Mouse (Mus musculus) CH12.LX (cell line): ENCODE measurements at regions not wholly inside any gene's neighbourhood (a gene's known extent, or its start where the extent isn't known, plus 50 kb on each side); places are given as distances from the start of the nearest gene placed in this dataset.

Experiments used
- DNase-seq: peaks from one replicate; pipeline ENCODE4 v3.0.0-alpha.2; 2013; ENCODE audit errors: extremely low read depth
- H3K27ac ChIP-seq: 2 replicates; pipeline ENCODE4 v1.5.1; 2012; ENCODE audit warnings: low read depth, mild to moderate bottlenecking, control low read depth, moderate library complexity; ENCODE audit not compliant: insufficient read depth
- H3K27me3 ChIP-seq: replicated peaks from 2 replicates; pipeline ENCODE3; 2012; ENCODE audit warnings: inconsistent platforms
- H3K36me3 ChIP-seq, 2 experiments: replicated peaks in 1 of 2; 2 replicates each; pipeline versions ENCODE3 to v1.6.1; 2012; ENCODE audit warnings: inconsistent platforms in 1 of 2, low read length in 1 of 2, mild to moderate bottlenecking in 1 of 2, mixed read lengths in 1 of 2, moderate library complexity in 1 of 2; ENCODE audit not compliant: control insufficient read depth in 1 of 2, insufficient read depth in 1 of 2
- H3K4me1 ChIP-seq, 2 experiments: 2 replicates each; pipeline ENCODE4 v1.6.1; 2012; ENCODE audit warnings: inconsistent platforms in 1 of 2, moderate library complexity in 1 of 2; ENCODE audit not compliant: insufficient read depth in 2 of 2, control insufficient read depth in 1 of 2
- H3K4me2 ChIP-seq: 2 replicates; pipeline ENCODE4 v1.6.1; 2012; ENCODE audit warnings: low read depth, mild to moderate bottlenecking, control low read depth; ENCODE audit not compliant: poor library complexity, insufficient read depth, severe bottlenecking
- H3K4me3 ChIP-seq, 3 experiments: fragments of 150-350 bp in 1 of 3; sonication (generic) in 1 of 3; replicated peaks in 1 of 3; 2 replicates each; pipeline versions ENCODE3 to v1.5.1; 2011 to 2012; ENCODE audit warnings: low read depth in 2 of 3, low read length in 2 of 3, mild to moderate bottlenecking in 2 of 3, moderate library complexity in 2 of 3, control low read depth in 1 of 3, improper control_type of control experiment in 1 of 3, inconsistent platforms in 1 of 3, mixed read lengths in 1 of 3; ENCODE audit not compliant: poor library complexity in 1 of 3
- H3K79me2 ChIP-seq: replicated peaks from 2 replicates; pipeline ENCODE4 v1.6.1; 2012; ENCODE audit warnings: mild to moderate bottlenecking, moderate library complexity; ENCODE audit not compliant: control insufficient read depth, poor library complexity, insufficient read depth, severe bottlenecking; ENCODE audit errors: extremely low read depth
- H3K9ac ChIP-seq: 2 replicates; pipeline ENCODE4 v1.6.1; 2012; ENCODE audit warnings: low read depth, mild to moderate bottlenecking, control low read depth, moderate library complexity; ENCODE audit not compliant: insufficient read depth
- H3K9me3 ChIP-seq: replicated peaks from 2 replicates; pipeline ENCODE3; 2012; ENCODE audit warnings: low read length, inconsistent platforms, mixed read lengths
- CHD1 ChIP-seq: IDR thresholded peaks from 2 replicates; pipeline ENCODE4 v1.6.1; 2012; ENCODE audit warnings: low read depth, low read length, improper control_type of control experiment, inconsistent platforms
- CHD2 ChIP-seq: IDR thresholded peaks from 2 replicates; pipeline ENCODE4 v1.6.1; 2011; ENCODE audit warnings: low read length, improper control_type of control experiment
- E2F4 ChIP-seq: IDR thresholded peaks from 2 replicates; pipeline ENCODE4 v1.6.1; 2011; ENCODE audit warnings: low read depth, low read length, improper control_type of control experiment; ENCODE audit not compliant: insufficient replicate concordance
- ELF1 ChIP-seq: IDR thresholded peaks from 2 replicates; pipeline ENCODE4 v1.6.1; 2014; ENCODE audit warnings: low read depth, mild to moderate bottlenecking, inconsistent platforms, low read length, improper control_type of control experiment
- EP300 ChIP-seq: IDR thresholded peaks from 2 replicates; pipeline ENCODE4 v1.6.1; 2011; ENCODE audit warnings: low read length, improper control_type of control experiment
- JUND ChIP-seq: conservative IDR thresholded peaks from 2 replicates; pipeline ENCODE4 v1.6.1; 2011; ENCODE audit warnings: low read depth, low read length, improper control_type of control experiment
- KAT2A ChIP-seq: IDR thresholded peaks from 2 replicates; pipeline ENCODE4 v1.6.1; 2012; ENCODE audit warnings: low read length, improper control_type of control experiment, inconsistent platforms; ENCODE audit not compliant: insufficient replicate concordance
- MAFK ChIP-seq: IDR thresholded peaks from 2 replicates; pipeline ENCODE4 v1.6.1; 2011; ENCODE audit warnings: low read length, improper control_type of control experiment; ENCODE audit not compliant: insufficient replicate concordance
- MAX ChIP-seq: IDR thresholded peaks from 2 replicates; pipeline ENCODE4 v1.6.1; 2011; ENCODE audit warnings: low read length, improper control_type of control experiment
- MEF2A ChIP-seq: IDR thresholded peaks from 2 replicates; pipeline ENCODE4 v1.6.1; 2014; ENCODE audit warnings: low read depth, mild to moderate bottlenecking, inconsistent platforms, low read length, improper control_type of control experiment, borderline replicate concordance
- MYC ChIP-seq: IDR thresholded peaks from 2 replicates; pipeline ENCODE4 v1.6.1; 2011; ENCODE audit warnings: low read depth, mild to moderate bottlenecking, improper control_type of control experiment, low read length
- NELFE ChIP-seq: IDR thresholded peaks from 2 replicates; pipeline ENCODE4 v1.6.1; 2011; ENCODE audit warnings: low read depth, low read length, improper control_type of control experiment
- NRF1 ChIP-seq: IDR thresholded peaks from 2 replicates; pipeline ENCODE4 v1.6.1; 2014; ENCODE audit warnings: low read depth, mild to moderate bottlenecking, inconsistent platforms, low read length, improper control_type of control experiment, moderate library complexity
- POLR2A ChIP-seq: IDR thresholded peaks from 2 replicates; pipeline ENCODE4 v1.6.1; 2011; ENCODE audit warnings: low read depth, mild to moderate bottlenecking, improper control_type of control experiment, low read length
- POLR2AphosphoS2 ChIP-seq: IDR thresholded peaks from 2 replicates; pipeline ENCODE4 v1.6.1; 2011; ENCODE audit warnings: low read depth, low read length, improper control_type of control experiment
- RAD21 ChIP-seq: IDR thresholded peaks from 2 replicates; pipeline ENCODE4 v1.6.1; 2011; ENCODE audit warnings: low read depth, mild to moderate bottlenecking, low read length, improper control_type of control experiment, moderate library complexity
- RCOR1 ChIP-seq: conservative IDR thresholded peaks from 2 replicates; pipeline ENCODE4 v1.6.1; 2012; ENCODE audit warnings: low read depth, mild to moderate bottlenecking, inconsistent platforms, low read length, improper control_type of control experiment
- SIN3A ChIP-seq: IDR thresholded peaks from 2 replicates; pipeline ENCODE4 v1.6.1; 2012; ENCODE audit warnings: low read length, improper control_type of control experiment, inconsistent platforms
- UBTF ChIP-seq: IDR thresholded peaks from 2 replicates; pipeline ENCODE4 v1.6.1; 2012; ENCODE audit warnings: low read depth, mild to moderate bottlenecking, inconsistent platforms, low read length, improper control_type of control experiment, moderate library complexity
- USF1 ChIP-seq: IDR thresholded peaks from 2 replicates; pipeline ENCODE4 v1.6.1; 2014; ENCODE audit warnings: low read depth, mild to moderate bottlenecking, inconsistent platforms, low read length, improper control_type of control experiment
- USF2 ChIP-seq: conservative IDR thresholded peaks from 2 replicates; pipeline ENCODE4 v1.6.1; 2011; ENCODE audit warnings: low read depth, low read length, improper control_type of control experiment
- ZKSCAN1 ChIP-seq: IDR thresholded peaks from 2 replicates; pipeline ENCODE4 v1.6.1; 2012; ENCODE audit warnings: low read depth, inconsistent platforms, low read length, improper control_type of control experiment, borderline replicate concordance
- ZMIZ1 ChIP-seq: IDR thresholded peaks from 2 replicates; pipeline ENCODE4 v1.6.1; 2012; ENCODE audit warnings: low read depth, mild to moderate bottlenecking, inconsistent platforms, low read length, improper control_type of control experiment
- ZNF384 ChIP-seq: IDR thresholded peaks from 2 replicates; pipeline ENCODE4 v1.6.1; 2012; ENCODE audit warnings: low read depth, low read length, improper control_type of control experiment, inconsistent platforms
- dilution Hi-C: fragments of 300-500 bp; cut with MboI; formaldehyde crosslinking; loops from 2 replicates; pipeline ENCODE4 v1.14.3; 2020; ENCODE audit warnings: low sequenced_read_pairs; ENCODE audit not compliant: extremely low pct_unique_long_range_greater_than_20kb, extremely low pct_ligation_motif_present
- in situ Hi-C: fragments of 300-500 bp; cut with MboI; formaldehyde crosslinking; loops from 3 replicates; pipeline ENCODE4 v1.14.3; 2019; ENCODE audit warnings: low sequenced_read_pairs, low pct_ligation_motif_present, low pct_unique_long_range_greater_than_20kb, mixed read lengths

DNA sequence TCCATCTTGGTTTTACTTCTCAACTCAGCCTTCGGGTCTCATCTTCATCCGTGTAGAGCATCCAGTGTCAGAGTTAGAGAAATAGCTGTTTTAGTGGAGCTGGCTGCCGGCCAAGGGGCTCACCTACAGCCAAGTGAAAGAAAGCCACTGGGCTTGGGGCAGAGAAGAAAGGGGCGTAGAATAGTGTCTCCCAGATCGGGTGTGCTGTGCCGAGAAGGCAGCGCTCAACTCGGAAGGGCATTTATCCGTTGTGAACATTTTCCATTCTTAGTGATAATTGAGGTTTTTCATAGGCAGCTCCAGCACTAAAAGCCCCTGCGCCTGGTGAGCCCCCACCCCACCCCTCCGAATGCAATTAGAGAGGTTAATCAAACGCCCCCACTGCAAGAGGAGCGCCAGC, 254.2 kb downstream of the 3110018I06Rik start:
- H3K9me3 ChIP-seq: peaks cover 80% of the 10 kb centered on the region
- H3K9ac ChIP-seq: no peak overlapping the region
- H3K4me1 ChIP-seq: no peaks in the 10 kb centered on the region
- H3K27me3 ChIP-seq: no peaks in the 10 kb centered on the region
- no peak for DNase-seq
- H3K79me2 ChIP-seq: no peaks in the 10 kb centered on the region
- TF ChIP-seq POLR2AphosphoS2 (no peak), NRF1 (no peak), KAT2A (no peak), USF1 (no peak), RAD21 (no peak), USF2 (no peak), CHD2 (no peak), E2F4 (no peak), MYC (no peak), MAX (no peak), POLR2A (no peak), ZNF384 (no peak), MAFK (no peak), ELF1 (no peak), RCOR1 (no peak), ZMIZ1 (no peak), SIN3A (no peak), CHD1 (no peak)
- in situ Hi-C loops: no loop called here
- no peaks in the 10 kb centered on the region for H3K36me3 ChIP-seq
- no peak overlapping the region for H3K27ac ChIP-seq
- no peak overlapping the region for H3K4me3 ChIP-seq
- no peak overlapping the region for H3K4me2 ChIP-seq
- dilution Hi-C loops: no loop called here

DNA sequence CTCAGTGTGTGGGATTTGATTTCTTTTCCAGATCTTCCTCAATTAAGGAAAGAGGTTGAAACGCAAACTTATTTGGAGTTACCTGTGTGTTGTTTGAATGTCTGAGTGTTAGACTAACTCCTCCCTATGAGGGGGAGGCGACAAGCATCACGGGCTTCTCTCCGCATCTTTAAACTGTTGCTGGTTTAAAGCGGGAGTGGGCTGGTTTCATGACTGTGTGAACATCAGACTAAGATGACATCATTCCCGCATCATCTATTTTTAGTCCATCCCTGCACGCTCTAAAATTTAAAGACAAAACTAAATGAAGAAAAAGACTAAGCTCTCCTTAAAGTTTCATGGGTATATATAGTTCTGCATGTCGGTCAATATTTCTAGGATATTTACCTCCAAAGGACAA, 256.4 kb downstream of the 3110018I06Rik start:
- Histone ChIP-seq H3K27me3 (no peaks in the 10 kb centered on the region), H3K4me1 (no peaks in the 10 kb centered on the region), H3K36me3 (no peaks in the 10 kb centered on the region), H3K4me2 (no peak overlapping the region), H3K4me3 (no peak overlapping the region), H3K9ac (no peak overlapping the region), H3K9me3 (peaks cover 80% of the 10 kb centered on the region), H3K27ac (no peak overlapping the region), H3K79me2 (no peaks in the 10 kb centered on the region)
- in situ Hi-C loops (no loop called here), dilution Hi-C loops (no loop called here)
- no peak for DNase-seq
- no peak for TF ChIP-seq ZKSCAN1
- TF ChIP-seq JUND: no peak
- TF ChIP-seq ZMIZ1: no peak
- TF ChIP-seq MAX: no peak
- TF ChIP-seq EP300: no peak
- TF ChIP-seq NELFE: no peak
- TF ChIP-seq MEF2A: no peak
- TF ChIP-seq MAFK: no peak
- TF ChIP-seq CHD2: no peak
- TF ChIP-seq UBTF: no peak
- no peak for TF ChIP-seq MYC
